Comparison of ENCODE assay signal across 11 mouse cellular contexts in genomic region chr9:49618699-49619392, GRCm38 (mm10).
A peak's percentile ranks its signal among the peaks of the same experiment; 100 is the strongest.
DNase-seq lines count a peak whose midpoint lies in the region; ATAC-seq and TF ChIP-seq lines count a peak whose summit lies in the region.
"Had no signal": no experiment of that assay in that cellular context is flagged by ENCODE, and none has a peak within 500 bp of the region (broad histone marks: within the 10 kb centered on the region; RNA-seq: fewer than 3 reads in every experiment).

No protein-coding gene starts in this region.

- no peak overlapping the region for H3K9ac ChIP-seq in embryonic facial prominence, embryonic 14.5 days (ENCODE audit: low read depth, low read length)
- no peak overlapping the region for H3K9ac ChIP-seq in midbrain, embryonic 11.5 days (ENCODE audit: low read length)
- H3K9ac ChIP-seq in hindbrain, postnatal 0 days (replicated peaks; ENCODE audit: low read length): no peak overlapping the region
- H3K9ac ChIP-seq: hindbrain, embryonic 15.5 days had no signal

- no peaks in the 10 kb centered on the region for H3K9me3 ChIP-seq in embryonic facial prominence, embryonic 14.5 days (ENCODE audit: control insufficient read depth, low read length)
- 0 out of 2 replicates have a peak, but pooled peaks cover 4% of the 10 kb centered on the region for H3K9me3 ChIP-seq in embryonic facial prominence, embryonic 10.5 days
- H3K9me3 ChIP-seq in midbrain, embryonic 11.5 days (ENCODE audit: control insufficient read depth, low read length): no peaks in the 10 kb centered on the region
- no peaks in the 10 kb centered on the region for H3K9me3 ChIP-seq in midbrain, embryonic 10.5 days (replicated peaks)
- no peaks in the 10 kb centered on the region for H3K9me3 ChIP-seq in hindbrain, postnatal 0 days (ENCODE audit: low read length)
- H3K9me3 ChIP-seq: hindbrain, embryonic 15.5 days had no signal

- no peak overlapping the region for H3K27ac ChIP-seq in embryonic facial prominence, embryonic 14.5 days (replicated peaks; ENCODE audit: low read depth, low read length)
- no peak overlapping the region for H3K27ac ChIP-seq in embryonic facial prominence, embryonic 10.5 days (replicated peaks)
- no peak overlapping the region for H3K27ac ChIP-seq in midbrain, embryonic 11.5 days (ENCODE audit: low read depth, low read length)
- H3K27ac ChIP-seq in midbrain, embryonic 10.5 days (replicated peaks): no peak overlapping the region
- H3K27ac ChIP-seq in hindbrain, postnatal 0 days: no peak overlapping the region
- H3K27ac ChIP-seq: hindbrain, embryonic 15.5 days had no signal

- ATAC-seq in embryonic facial prominence, embryonic 14.5 days (ENCODE audit: low read depth): no peak
- no peak for ATAC-seq in midbrain, embryonic 11.5 days (ENCODE audit: low FRiP score)
- no peak for ATAC-seq in hindbrain, postnatal 0 days

- DNase-seq in embryonic facial prominence, embryonic 14.5 days (ENCODE audit: low spot score): peak; percentile 24
- DNase-seq in embryonic facial prominence, embryonic 10.5 days (ENCODE audit: low spot score): no peak
- DNase-seq in midbrain, embryonic 11.5 days (ENCODE audit: low spot score, missing footprints): peak; percentile 47
- no peak for DNase-seq in midbrain, embryonic 10.5 days (ENCODE audit: low spot score)
- peak; percentile 47 to 57 for DNase-seq in left cerebral cortex, adult 9 months (ENCODE audit: low spot score in 2 of 2)
- peak; percentile 89 for DNase-seq in telencephalon, adult 2 months (ENCODE audit: low read depth, low spot score)
- no peak for DNase-seq in adrenal gland, postnatal 25 days
- DNase-seq in hindbrain, postnatal 0 days (ENCODE audit: low spot score): no peak
- DNase-seq: kidney, adult 9 months; thymus, postnatal 14 days had no signal

- no peak overlapping the region for H3K4me2 ChIP-seq in embryonic facial prominence, embryonic 14.5 days (ENCODE audit: low read depth, low read length)
- no peak overlapping the region for H3K4me2 ChIP-seq in midbrain, embryonic 11.5 days
- no peak overlapping the region for H3K4me2 ChIP-seq in hindbrain, postnatal 0 days (ENCODE audit: low read depth, low read length)
- H3K4me2 ChIP-seq: hindbrain, embryonic 15.5 days had no signal

- no peaks in the 10 kb centered on the region for H3K36me3 ChIP-seq in embryonic facial prominence, embryonic 14.5 days (ENCODE audit: control insufficient read depth, insufficient read depth, low read length)
- H3K36me3 ChIP-seq in embryonic facial prominence, embryonic 10.5 days (replicated peaks): no peaks in the 10 kb centered on the region
- no peaks in the 10 kb centered on the region for H3K36me3 ChIP-seq in midbrain, embryonic 11.5 days (ENCODE audit: control insufficient read depth, insufficient read depth, low read length)
- H3K36me3 ChIP-seq in midbrain, embryonic 10.5 days: no peaks in the 10 kb centered on the region
- no peaks in the 10 kb centered on the region for H3K36me3 ChIP-seq in hindbrain, postnatal 0 days (ENCODE audit: insufficient read depth, low read length)

- 70% methylated on average over 9 of the region's 9 CpGs for WGBS in embryonic facial prominence, embryonic 14.5 days
- 78% methylated on average over 9 of the region's 9 CpGs for WGBS in embryonic facial prominence, embryonic 10.5 days
- 88% methylated on average over 9 of the region's 9 CpGs for WGBS in midbrain, embryonic 11.5 days
- 88% methylated on average over 9 of the region's 9 CpGs for WGBS in midbrain, embryonic 10.5 days
- 62% methylated on average over 9 of the region's 9 CpGs for WGBS in hindbrain, postnatal 0 days

- H3K27me3 ChIP-seq in embryonic facial prominence, embryonic 14.5 days (replicated peaks; ENCODE audit: control insufficient read depth, insufficient read depth, low read length): no peaks in the 10 kb centered on the region
- H3K27me3 ChIP-seq in embryonic facial prominence, embryonic 10.5 days (replicated peaks; ENCODE audit: low read depth, poor library complexity, severe bottlenecking): no peaks in the 10 kb centered on the region
- H3K27me3 ChIP-seq in midbrain, embryonic 11.5 days (ENCODE audit: control insufficient read depth, insufficient read depth, low read length): no peaks in the 10 kb centered on the region
- no peaks in the 10 kb centered on the region for H3K27me3 ChIP-seq in midbrain, embryonic 10.5 days (ENCODE audit: low read depth, poor library complexity, severe bottlenecking)
- no peaks in the 10 kb centered on the region for H3K27me3 ChIP-seq in hindbrain, postnatal 0 days (ENCODE audit: insufficient read depth, low read length)
- H3K27me3 ChIP-seq: hindbrain, embryonic 15.5 days had no signal

- no peak overlapping the region for H3K4me3 ChIP-seq in embryonic facial prominence, embryonic 14.5 days (ENCODE audit: low read depth, low read length)
- H3K4me3 ChIP-seq in embryonic facial prominence, embryonic 10.5 days: no peak overlapping the region
- H3K4me3 ChIP-seq in midbrain, embryonic 11.5 days (ENCODE audit: low read depth, low read length): no peak overlapping the region
- no peak overlapping the region for H3K4me3 ChIP-seq in midbrain, embryonic 10.5 days
- no peak overlapping the region for H3K4me3 ChIP-seq in hindbrain, postnatal 0 days (ENCODE audit: low read length)
- H3K4me3 ChIP-seq: hindbrain, embryonic 15.5 days had no signal

- no peaks in the 10 kb centered on the region for H3K4me1 ChIP-seq in embryonic facial prominence, embryonic 14.5 days (ENCODE audit: control insufficient read depth, insufficient read depth, low read length)
- peaks cover 2% of the 10 kb centered on the region for H3K4me1 ChIP-seq in embryonic facial prominence, embryonic 10.5 days
- peaks cover 4% of the 10 kb centered on the region; the same call in 1 of the 2 replicates for H3K4me1 ChIP-seq in midbrain, embryonic 11.5 days (ENCODE audit: control insufficient read depth, insufficient read depth, low read length)
- peaks cover 11% of the 10 kb centered on the region for H3K4me1 ChIP-seq in midbrain, embryonic 10.5 days
- H3K4me1 ChIP-seq in hindbrain, postnatal 0 days (ENCODE audit: insufficient read depth, low read length): peaks cover 13% of the 10 kb centered on the region

- TF ChIP-seq CTCF in hindbrain, postnatal 0 days (IDR thresholded peaks at IDR 0.05; ENCODE audit: low read depth): no peak

Comparison
In these comparisons a context has a peak if more than half of its experiments do, and no peak if none do; other contexts are left out.
1. DNase-seq: peak in embryonic facial prominence, embryonic 14.5 days (single experiment), midbrain, embryonic 11.5 days (single experiment), left cerebral cortex, adult 9 months (2 of 2) and telencephalon, adult 2 months (single experiment); none in embryonic facial prominence, embryonic 10.5 days (single experiment), midbrain, embryonic 10.5 days (single experiment), adrenal gland, postnatal 25 days (single experiment) and hindbrain, postnatal 0 days (single experiment).